Mouse (Mus musculus) ES-E14 (cell line): ENCODE results near the gene Adcy3. TPM values are rescaled to one million over a fixed set of nuclear protein-coding genes. Genes with fewer than 3 reads are reported as not detected.

Experiments used
- DNase-seq: peaks from one replicate; pipeline ENCODE4 v3.0.0-alpha.2; 2013; ENCODE audit warnings: low read depth, low spot score
- H3K27ac ChIP-seq: 2 replicates; pipeline ENCODE4 v1.5.1; 2012; ENCODE audit warnings: low read depth, mild to moderate bottlenecking, low read length, moderate library complexity, mixed read lengths; ENCODE audit not compliant: poor library complexity, insufficient read depth, severe bottlenecking
- H3K36me3 ChIP-seq: 2 replicates; pipeline ENCODE4 v1.6.1; 2012; ENCODE audit warnings: mild to moderate bottlenecking, low read length, moderate library complexity, mixed read lengths; ENCODE audit not compliant: control insufficient read depth, poor library complexity, insufficient read depth, severe bottlenecking
- H3K4me1 ChIP-seq, 2 experiments: fragments of 150-350 bp in 1 of 2; sonication (generic) in 1 of 2; 2 replicates each; pipeline ENCODE4 v1.6.1; 2012; ENCODE audit warnings: low read length in 2 of 2, mild to moderate bottlenecking in 1 of 2, mixed read lengths in 1 of 2; ENCODE audit not compliant: control insufficient read depth in 2 of 2, insufficient read depth in 2 of 2, poor library complexity in 1 of 2
- H3K4me3 ChIP-seq, 2 experiments: fragments of 150-350 bp in 1 of 2; sonication (generic) in 1 of 2; 2 replicates each; pipeline ENCODE4 v1.5.1; 2012; ENCODE audit warnings: low read length in 2 of 2, low read depth in 1 of 2, mild to moderate bottlenecking in 1 of 2, mixed read lengths in 1 of 2; ENCODE audit not compliant: insufficient read depth in 1 of 2, poor library complexity in 1 of 2, severe bottlenecking in 1 of 2
- H3K9ac ChIP-seq: 2 replicates; pipeline ENCODE4 v1.6.1; 2012; ENCODE audit warnings: low read depth, mild to moderate bottlenecking, low read length, mixed read lengths; ENCODE audit not compliant: poor library complexity, insufficient read depth, severe bottlenecking
- H3K9me3 ChIP-seq: fragments of 150-350 bp; sonication (generic); 2 replicates; pipeline ENCODE4 v1.6.1; 2012; ENCODE audit warnings: low read depth, mild to moderate bottlenecking, low read length; ENCODE audit not compliant: control insufficient read depth, insufficient read depth
- CHD2 ChIP-seq: IDR thresholded peaks from 2 replicates; pipeline ENCODE4 v1.6.1; 2014; ENCODE audit warnings: mild to moderate bottlenecking, low read depth, low read length, inconsistent platforms
- HCFC1 ChIP-seq: IDR thresholded peaks from 2 replicates; pipeline ENCODE4 v1.6.1; 2012; ENCODE audit warnings: low read length, inconsistent platforms, borderline replicate concordance; ENCODE audit not compliant: insufficient read depth
- MAFK ChIP-seq: IDR thresholded peaks from 2 replicates; pipeline ENCODE4 v1.6.1; 2014; ENCODE audit warnings: mild to moderate bottlenecking, low read depth, low read length, inconsistent platforms; ENCODE audit not compliant: insufficient read depth
- ZC3H11A ChIP-seq: IDR thresholded peaks from 2 replicates; pipeline ENCODE4 v1.6.1; 2012; ENCODE audit warnings: low read depth, mild to moderate bottlenecking, inconsistent platforms, low read length, borderline replicate concordance
- ZNF384 ChIP-seq: IDR thresholded peaks from 2 replicates; pipeline ENCODE4 v1.6.1; 2012; ENCODE audit warnings: low read depth, low read length, inconsistent platforms
- in situ Hi-C, 2 experiments: fragments of 600-800 bp; cut with MboI; formaldehyde crosslinking; loops; one replicate each; pipeline ENCODE4 v1.15.1; 2025; ENCODE audit warnings: low sequenced_read_pairs in 2 of 2, inconsistent platforms in 1 of 2; ENCODE audit not compliant: unreplicated experiment in 2 of 2
- total RNA-seq: library from RNA; depleted of rRNA; stranded (reverse); fragments of 300-350 nt; gene quantifications from 2 replicates; pipeline ENCODE4 v1.2.3, GENCODE M21; 2012

The Adcy3 gene
- total RNA-seq, 1 experiment: 14.1 TPM

DNA sequence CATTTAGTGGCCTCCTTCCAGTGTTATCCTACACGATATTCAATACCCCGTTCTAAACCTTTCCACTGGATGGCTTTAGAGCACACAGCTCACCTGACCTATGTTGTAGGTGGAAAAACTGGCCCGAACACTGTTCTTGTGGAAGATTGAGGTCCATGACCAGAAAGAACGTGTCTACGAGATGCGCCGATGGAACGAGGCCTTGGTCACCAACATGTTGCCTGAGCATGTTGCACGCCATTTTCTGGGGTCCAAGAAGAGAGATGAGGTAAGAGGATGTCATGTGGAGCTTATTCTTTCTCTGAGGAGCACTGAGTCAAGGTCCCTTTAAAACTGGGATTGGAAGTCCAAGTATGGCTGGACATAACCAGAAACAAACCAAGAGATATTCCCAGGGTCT, 76.3 kb downstream of the Adcy3 start:
- Histone ChIP-seq H3K4me1 (peaks cover 1 to 11% of the 10 kb centered on the region in 2 experiments; a peak in 2 of 4 replicates), H3K36me3 (peaks cover 35% of the 10 kb centered on the region)

DNA sequence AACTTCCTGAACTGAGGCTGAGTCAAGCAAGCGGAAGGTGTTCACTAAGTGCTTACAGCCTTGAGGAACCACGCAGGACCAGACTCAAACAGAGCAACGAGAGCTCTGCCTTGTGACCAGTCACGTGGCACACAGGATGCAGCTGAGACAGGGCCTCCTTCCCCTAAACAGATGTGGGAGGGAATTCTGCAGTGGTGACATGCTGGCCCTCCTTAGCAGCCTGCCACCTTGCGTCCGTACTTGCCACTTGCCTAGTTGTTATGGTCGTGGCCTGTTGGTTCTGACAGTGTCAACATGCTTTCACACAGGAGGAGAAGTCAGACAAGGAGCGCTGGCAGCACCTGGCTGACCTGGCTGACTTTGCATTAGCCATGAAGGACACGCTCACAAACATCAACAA, 78.3 kb downstream of the Adcy3 start:
- DNase-seq: no peak
- H3K9ac ChIP-seq: no peak overlapping the region
- no peaks in the 10 kb centered on the region for H3K9me3 ChIP-seq
- no peak overlapping the region for H3K4me3 ChIP-seq
- TF ChIP-seq HCFC1 (no peak), MAFK (no peak), ZC3H11A (no peak), CHD2 (no peak), ZNF384 (no peak)
- H3K27ac ChIP-seq: no peak overlapping the region
- in situ Hi-C loops: no loop called here
- peaks cover 1 to 11% of the 10 kb centered on the region in 2 experiments; a peak in 2 of 4 replicates for H3K4me1 ChIP-seq
- H3K36me3 ChIP-seq: peaks cover 49% of the 10 kb centered on the region

More for the DNA sequence above, 76.3 kb downstream of the Adcy3 start:
- in situ Hi-C loops: no loop called here
- Histone ChIP-seq H3K27ac (no peak overlapping the region), H3K9ac (no peak overlapping the region), H3K9me3 (no peaks in the 10 kb centered on the region), H3K4me3 (no peak overlapping the region)
- DNase-seq: no peak
- TF ChIP-seq ZNF384 (no peak), CHD2 (no peak), HCFC1 (no peak), ZC3H11A (no peak), MAFK (no peak)

DNA sequence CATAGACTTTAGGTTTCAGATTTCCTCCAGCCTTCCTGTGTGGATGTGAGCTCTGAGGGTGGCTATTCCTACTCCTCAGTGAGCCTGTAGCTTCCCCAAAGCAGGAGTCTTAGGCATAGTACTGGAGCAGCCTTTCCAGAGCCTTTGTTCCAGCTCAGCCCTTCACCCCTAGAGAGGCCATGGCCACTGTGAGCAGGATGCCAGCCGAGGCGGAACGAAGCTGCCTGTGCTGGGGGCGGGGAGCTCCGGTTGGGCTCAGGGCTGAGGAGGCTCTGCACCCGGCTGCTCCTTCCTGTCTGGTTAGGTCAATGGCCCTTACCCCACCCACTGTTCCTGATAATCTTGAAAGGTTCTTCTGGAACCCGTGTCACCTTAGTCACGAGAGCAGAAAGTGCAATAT, 80.0 kb downstream of the Adcy3 start:
- in situ Hi-C loops: no loop called here
- DNase-seq: no peak
- H3K9ac ChIP-seq: no peak overlapping the region

DNA sequence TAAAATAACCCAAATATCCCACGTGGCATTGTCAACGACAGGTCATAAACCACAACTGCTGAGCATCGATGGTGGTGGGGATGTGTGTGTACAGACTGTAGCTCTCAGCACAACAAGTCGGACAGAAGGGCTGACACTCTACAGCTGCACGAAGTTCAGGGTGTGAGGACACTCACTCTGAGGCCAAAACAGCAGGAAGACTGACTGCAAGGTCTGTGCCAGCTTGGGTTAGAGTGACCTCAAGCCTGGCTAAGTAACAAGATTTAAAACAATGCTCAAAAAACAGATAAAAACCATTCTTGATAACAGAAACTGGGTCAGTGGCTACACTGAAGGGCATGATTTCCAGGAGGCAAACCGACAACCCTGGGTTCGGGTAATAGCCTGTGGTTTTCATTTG, 97.3 kb downstream of the Adcy3 start:
- TF ChIP-seq MAFK (no peak), ZC3H11A (no peak), ZNF384 (no peak), CHD2 (no peak), HCFC1 (no peak)
- in situ Hi-C loops: no loop called here
- H3K4me1 ChIP-seq: peaks cover 3 to 4% of the 10 kb centered on the region in 2 experiments; a peak in 2 of 4 replicates
- H3K9me3 ChIP-seq: no peaks in the 10 kb centered on the region
- no peak overlapping the region for H3K27ac ChIP-seq
- no peak overlapping the region for H3K4me3 ChIP-seq
- H3K9ac ChIP-seq: no peak overlapping the region
- H3K36me3 ChIP-seq: peaks cover 24% of the 10 kb centered on the region
- DNase-seq: no peak

More for the DNA sequence above, 80.0 kb downstream of the Adcy3 start:
- Histone ChIP-seq H3K27ac (no peak overlapping the region), H3K4me1 (peaks cover 1 to 11% of the 10 kb centered on the region in 2 experiments; a peak in 2 of 4 replicates), H3K4me3 (no peak overlapping the region), H3K9me3 (no peaks in the 10 kb centered on the region), H3K36me3 (peaks cover 47% of the 10 kb centered on the region)
- TF ChIP-seq MAFK: no peak

DNA sequence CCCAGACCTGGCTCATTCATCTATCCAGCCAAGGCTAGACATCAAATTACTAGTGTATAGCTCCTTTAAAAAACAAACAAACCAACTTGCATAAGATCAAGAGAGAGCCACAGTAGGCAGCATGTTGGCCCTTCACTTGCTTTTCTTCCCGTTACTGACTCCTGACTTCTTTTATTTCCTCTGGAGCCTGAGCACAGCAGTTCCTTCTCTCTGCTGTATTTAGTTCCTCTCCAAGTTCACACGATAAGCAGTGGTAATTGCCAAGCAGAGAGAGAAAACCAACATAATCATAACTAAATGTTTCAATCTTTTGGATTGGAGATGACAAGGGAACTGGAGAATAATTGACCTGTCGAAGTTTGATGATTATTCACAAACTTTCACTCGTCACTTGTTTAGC, 99.9 kb downstream of the Adcy3 start:
- in situ Hi-C loops: no loop called here
- H3K9ac ChIP-seq: no peak overlapping the region

More for the DNA sequence above, 99.9 kb downstream of the Adcy3 start:
- no peak for DNase-seq
- Histone ChIP-seq H3K4me3 (peak overlapping the region in 1 of 2 experiments; percentile 78; a peak in 2 of 4 replicates), H3K27ac (no peak overlapping the region), H3K4me1 (peaks cover 3 to 4% of the 10 kb centered on the region in 2 experiments; a peak in 2 of 4 replicates), H3K36me3 (peaks cover 11% of the 10 kb centered on the region; the same call in 1 of the 2 replicates), H3K9me3 (no peaks in the 10 kb centered on the region)
- no peak for TF ChIP-seq MAFK
- no peak for TF ChIP-seq ZNF384
- no peak for TF ChIP-seq HCFC1
- no peak for TF ChIP-seq CHD2
- no peak for TF ChIP-seq ZC3H11A
